Mouse (Mus musculus): ENCODE measurements around the gene Ano2.

DNA sequence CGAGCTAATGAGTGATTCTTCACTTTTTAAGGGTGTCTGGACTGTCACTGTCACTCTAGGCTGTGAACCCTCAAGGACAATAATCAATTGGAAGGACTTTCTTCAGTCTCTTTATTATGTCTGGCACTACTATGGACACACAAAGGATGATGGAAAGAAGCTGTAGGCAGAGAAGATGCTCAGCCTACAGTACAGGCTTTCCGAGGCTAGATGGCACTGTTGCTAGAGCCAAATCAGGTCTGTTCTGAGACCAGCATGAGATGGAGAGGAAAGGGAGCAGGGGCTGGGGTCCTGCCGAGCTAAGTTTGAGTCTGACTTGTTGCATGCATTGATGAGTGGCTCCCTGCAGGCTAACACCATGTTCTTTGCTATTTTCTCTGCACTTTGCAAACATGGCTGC, 264.7 kb downstream of the Ano2 start:
- TF ChIP-seq EP300 (IDR thresholded peaks at IDR 0.05; ENCODE audit: low read depth) (no peak), CTCF (IDR thresholded peaks at IDR 0.05; ENCODE audit: low read depth) (peak; percentile 48)

All from liver, embryonic 14.5 days (tissue).